Mouse (Mus musculus): ENCODE measurements around the gene Gngt2. TPM values are rescaled to one million over a fixed set of nuclear protein-coding genes. Genes with fewer than 3 reads are reported as not detected.

The Gngt2 gene
- polyA plus RNA-seq, 1 experiment from 2014 or later, result 9.2 TPM

- Histone ChIP-seq H3K27me3 (ENCODE audit: control insufficient read depth, insufficient read depth, low read length) (no peaks in the 10 kb centered on the region), H3K9me3 (replicated peaks; ENCODE audit: control insufficient read depth, low read length) (no peaks in the 10 kb centered on the region), H3K4me2 (ENCODE audit: low read depth, low read length) (no peak overlapping the region), H3K27ac (replicated peaks; ENCODE audit: low read depth, low read length) (no peak overlapping the region), H3K9ac (replicated peaks; ENCODE audit: low read length) (no peak overlapping the region), H3K4me3 (ENCODE audit: low read depth, low read length) (no peak overlapping the region), H3K36me3 (replicated peaks; ENCODE audit: control insufficient read depth, insufficient read depth, low read depth, low read length) (no peaks in the 10 kb centered on the region), H3K4me1 (ENCODE audit: control insufficient read depth, insufficient read depth, low read length) (no peaks in the 10 kb centered on the region)
- DNase-seq (ENCODE audit: low spot score), result no peak
- no peak for ATAC-seq (replicated peaks; ENCODE audit: insufficient number of reproducible peaks, low FRiP score, low TSS enrichment, low read depth)
- 77% methylated on average over 2 of the region's 2 CpGs for WGBS
Measured at GRCm38 (mm10) chr11:95890462-95891051, 53.5 kb downstream of the Gngt2 start.

Other genes starting within 250 kb of the Gngt2 start
- gene Ngfr, start 249.5 kb upstream of the Gngt2 start, polyA plus RNA-seq (2014; fragmentation: Nextera tagmentation; extraction: Ambion mirVana), result 13.7 and 13.9 TPM in 2 replicates
- 244 and 253 TPM in 2 replicates for gene Phb, start 170.3 kb upstream of the Gngt2 start, polyA plus RNA-seq (2014; fragmentation: Nextera tagmentation; extraction: Ambion mirVana)
- 10.6 and 12.8 TPM in 2 replicates for gene Zfp652, start 124.5 kb upstream of the Gngt2 start, polyA plus RNA-seq (2014; fragmentation: Nextera tagmentation; extraction: Ambion mirVana)
- 0.67 and 1.3 TPM in 2 replicates for gene B130006D01Rik, start 113.6 kb upstream of the Gngt2 start, polyA plus RNA-seq (2014; fragmentation: Nextera tagmentation; extraction: Ambion mirVana)
- gene Phospho1, start 12.7 kb upstream of the Gngt2 start, polyA plus RNA-seq (2014; fragmentation: Nextera tagmentation; extraction: Ambion mirVana), result not detected in 2 replicates
- 2.1 and 2.4 TPM in 2 replicates for gene Abi3, start 5.3 kb downstream of the Gngt2 start, polyA plus RNA-seq (2014; fragmentation: Nextera tagmentation; extraction: Ambion mirVana)
- gene B4galnt2, start 77.7 kb downstream of the Gngt2 start, polyA plus RNA-seq (2014; fragmentation: Nextera tagmentation; extraction: Ambion mirVana), result not detected in 2 replicates
- 78.7 and 85.5 TPM in 2 replicates for gene Igf2bp1, start 168.7 kb downstream of the Gngt2 start, polyA plus RNA-seq (2014; fragmentation: Nextera tagmentation; extraction: Ambion mirVana)
- gene Gip, start 187.3 kb downstream of the Gngt2 start, polyA plus RNA-seq (2014; fragmentation: Nextera tagmentation; extraction: Ambion mirVana), result 0.50 TPM in 1 of 2 replicates, not detected in the other
- 37.3 and 37.7 TPM in 2 replicates for gene Snf8, start 197.7 kb downstream of the Gngt2 start, polyA plus RNA-seq (2014; fragmentation: Nextera tagmentation; extraction: Ambion mirVana)
- gene Ube2z, start 228.2 kb downstream of the Gngt2 start, polyA plus RNA-seq (2014; fragmentation: Nextera tagmentation; extraction: Ambion mirVana), result 28.2 and 28.3 TPM in 2 replicates
- 478 and 527 TPM in 2 replicates for gene Atp5g1, start 238.5 kb downstream of the Gngt2 start, polyA plus RNA-seq (2014; fragmentation: Nextera tagmentation; extraction: Ambion mirVana)

Data from embryonic facial prominence, embryonic 11.5 days (tissue).